Mouse (Mus musculus) small intestine, adult 2 months (tissue): ENCODE results near the gene 5730596B20Rik.

ENCODE experiments used
- CTCF ChIP-seq: fragments of 200-500 bp; IDR thresholded peaks from 2 replicates; pipeline ENCODE4 v1.5.1; 2012; ENCODE audit warnings: low read depth, mild to moderate bottlenecking, control low read depth, inconsistent platforms, low read length, moderate library complexity, mixed read lengths; ENCODE audit not compliant: insufficient replicate concordance, insufficient read length; ENCODE audit errors: extremely low read depth
- POLR2A ChIP-seq: fragments of 200-500 bp; IDR thresholded peaks from 2 replicates; pipeline ENCODE4 v1.6.1; 2012; ENCODE audit warnings: low read depth, mild to moderate bottlenecking, control low read depth, inconsistent platforms, low read length, moderate library complexity

DNA sequence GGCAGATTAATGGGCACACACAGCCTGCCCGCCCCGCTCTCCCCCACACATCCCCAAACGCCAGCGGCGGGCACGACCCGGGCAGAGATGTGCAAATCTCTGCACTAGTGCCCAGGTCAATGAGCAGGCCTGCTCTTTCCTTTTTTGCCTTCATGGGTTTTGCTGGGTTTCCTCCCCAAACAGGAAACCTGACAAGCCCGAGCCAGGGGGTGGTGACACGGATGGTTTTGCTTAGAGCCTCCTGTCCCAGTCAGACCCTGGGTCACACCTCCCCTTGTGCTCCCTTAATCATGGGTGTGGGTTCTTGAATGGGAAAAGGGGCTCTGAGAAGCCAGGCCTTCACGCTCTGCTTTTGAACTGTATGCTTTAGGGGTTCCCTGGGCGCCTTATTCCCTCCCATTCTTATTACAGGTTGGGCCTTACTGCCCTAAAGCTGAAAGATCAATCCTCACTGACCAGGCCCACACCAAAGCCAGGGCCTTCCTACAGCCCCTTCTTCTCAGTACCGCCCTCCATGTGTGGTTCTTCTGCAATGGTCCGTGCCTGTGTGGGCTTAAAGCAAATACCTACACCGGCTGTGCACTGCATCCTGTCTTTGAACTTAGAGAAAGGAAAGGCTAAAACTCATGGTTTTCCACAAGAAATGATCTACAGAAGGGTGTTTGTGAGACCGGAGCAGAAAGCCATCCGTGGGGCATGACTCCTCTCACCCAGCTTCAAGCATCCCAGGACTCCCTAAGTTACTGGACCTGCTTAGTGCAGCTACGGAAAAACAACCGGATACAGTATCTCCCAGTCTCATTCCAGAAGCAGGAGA, 31.8 kb downstream of the 5730596B20Rik start:
- TF ChIP-seq POLR2A (no peak), CTCF (no peak)
